Mouse (Mus musculus) forebrain, embryonic 16.5 days (tissue): ENCODE measurements around the gene Scd1. TPM values are rescaled to one million over a fixed set of nuclear protein-coding genes. Genes with fewer than 3 reads are reported as not detected.

Experiments used
- ATAC-seq: fragments of 200-750 bp; cut with Nextera tagmentation; 2 replicates; pipeline ENCODE4 v1.8.0; 2017; ENCODE audit warnings: mild to moderate bottlenecking, moderate library complexity
- H3K27ac ChIP-seq: fragments of 300-500 bp; sonication (generic); 2 replicates; pipeline ENCODE4 v1.5.1; 2014; ENCODE audit warnings: low read length, control low read depth
- H3K27me3 ChIP-seq: fragments of 300-500 bp; sonication (generic); replicated peaks from 2 replicates; pipeline ENCODE4 v1.6.1; 2014; ENCODE audit warnings: low read length; ENCODE audit not compliant: control insufficient read depth, insufficient read depth
- H3K36me3 ChIP-seq: fragments of 300-500 bp; sonication (generic); 2 replicates; pipeline ENCODE4 v1.6.1; 2014; ENCODE audit not compliant: control insufficient read depth, insufficient read depth
- H3K4me1 ChIP-seq: fragments of 300-500 bp; sonication (generic); replicated peaks from 2 replicates; pipeline ENCODE4 v1.6.1; 2014; ENCODE audit warnings: low read length; ENCODE audit not compliant: control insufficient read depth, insufficient read depth
- H3K4me2 ChIP-seq: fragments of 300-500 bp; sonication (generic); 2 replicates; pipeline ENCODE4 v1.6.1; 2014; ENCODE audit warnings: mild to moderate bottlenecking, low read length, control low read depth
- H3K4me3 ChIP-seq: fragments of 300-500 bp; sonication (generic); replicated peaks from 2 replicates; pipeline ENCODE4 v1.5.1; 2014; ENCODE audit warnings: mild to moderate bottlenecking, low read length, control low read depth
- H3K9ac ChIP-seq: fragments of 300-500 bp; sonication (generic); replicated peaks from 2 replicates; pipeline ENCODE4 v1.6.1; 2014; ENCODE audit warnings: low read depth, low read length, control low read depth
- H3K9me3 ChIP-seq: fragments of 300-500 bp; sonication (generic); 2 replicates; pipeline ENCODE4 v1.6.1; 2016; ENCODE audit warnings: low read length; ENCODE audit not compliant: control insufficient read depth
- WGBS: fragments of 180-500 bp; shearing (Covaris S2); extraction: QIAGEN DNeasy Blood & Tissue Kit; methylation state at CpG from one replicate; pipeline ENCODE4 v1.1.7; 2014; 5-methylcytosine and 5-hydroxymethylcytosine counted together
- polyA plus RNA-seq: library from polyadenylated mRNA; unstranded; fragments of >200 nt; fragmentation: Nextera tagmentation; extraction: Ambion mirVana; gene quantifications from 2 replicates; pipeline ENCODE4 v1.2.1, GENCODE M21; 2015

Gene Scd1
- polyA plus RNA-seq, 1 experiment from 2014 or later = 5.0 TPM

DNA sequence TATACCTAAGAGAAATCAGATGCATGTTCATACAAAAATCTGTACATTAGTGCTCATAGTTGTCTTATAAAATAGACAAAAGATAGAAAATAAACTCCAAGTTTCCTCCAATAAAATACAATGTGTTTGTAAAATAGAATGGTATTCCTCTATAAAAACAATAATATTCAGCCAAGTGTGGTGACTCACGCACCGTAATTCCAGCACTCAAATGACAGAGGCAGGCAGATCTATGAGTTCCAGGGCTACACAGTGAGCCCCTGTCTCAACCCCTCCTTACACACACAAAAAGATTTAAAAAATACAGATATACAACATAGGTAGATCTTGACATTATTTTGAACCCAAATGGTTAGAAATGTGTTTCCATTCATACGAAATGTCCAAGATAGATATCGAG is 15.8 kb downstream of the Scd1 start:
- no peak for ATAC-seq
- Histone ChIP-seq H3K9me3 (no peaks in the 10 kb centered on the region), H3K4me1 (0 out of 2 replicates have a peak, but pooled peaks cover 8% of the 10 kb centered on the region), H3K4me2 (no peak overlapping the region), H3K4me3 (no peak overlapping the region), H3K27me3 (no peaks in the 10 kb centered on the region), H3K27ac (no peak overlapping the region), H3K9ac (no peak overlapping the region), H3K36me3 (no peaks in the 10 kb centered on the region)
- 95% methylated on average over 4 of the region's 4 CpGs for WGBS

DNA sequence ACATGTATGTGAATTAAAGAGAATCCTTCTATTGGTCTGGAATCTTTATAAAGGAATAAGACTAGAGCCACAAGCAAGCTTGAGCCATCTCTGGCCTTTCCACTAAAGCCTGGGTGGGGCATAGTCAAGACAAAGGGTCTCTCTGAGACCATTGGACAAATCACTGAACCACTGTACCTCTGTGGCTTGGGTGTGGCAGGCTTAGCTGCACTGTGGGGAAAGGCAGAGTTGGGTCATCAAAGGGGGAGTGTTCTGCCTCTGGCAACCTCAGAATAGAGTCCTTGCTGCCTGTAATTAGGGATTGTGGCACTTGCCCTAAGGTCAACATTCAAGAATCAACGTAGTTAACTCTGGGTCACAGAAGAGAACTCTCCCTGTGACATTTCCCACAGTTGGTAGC is 18.2 kb downstream of the Scd1 start:
- Histone ChIP-seq H3K27me3 (no peaks in the 10 kb centered on the region), H3K4me3 (no peak overlapping the region), H3K36me3 (no peaks in the 10 kb centered on the region), H3K4me2 (no peak overlapping the region), H3K4me1 (0 out of 2 replicates have a peak, but pooled peaks cover 8% of the 10 kb centered on the region), H3K9me3 (no peaks in the 10 kb centered on the region), H3K9ac (no peak overlapping the region), H3K27ac (no peak overlapping the region)
- 9% methylated on average over 1 of the region's 1 CpGs for WGBS
- ATAC-seq = no peak

DNA sequence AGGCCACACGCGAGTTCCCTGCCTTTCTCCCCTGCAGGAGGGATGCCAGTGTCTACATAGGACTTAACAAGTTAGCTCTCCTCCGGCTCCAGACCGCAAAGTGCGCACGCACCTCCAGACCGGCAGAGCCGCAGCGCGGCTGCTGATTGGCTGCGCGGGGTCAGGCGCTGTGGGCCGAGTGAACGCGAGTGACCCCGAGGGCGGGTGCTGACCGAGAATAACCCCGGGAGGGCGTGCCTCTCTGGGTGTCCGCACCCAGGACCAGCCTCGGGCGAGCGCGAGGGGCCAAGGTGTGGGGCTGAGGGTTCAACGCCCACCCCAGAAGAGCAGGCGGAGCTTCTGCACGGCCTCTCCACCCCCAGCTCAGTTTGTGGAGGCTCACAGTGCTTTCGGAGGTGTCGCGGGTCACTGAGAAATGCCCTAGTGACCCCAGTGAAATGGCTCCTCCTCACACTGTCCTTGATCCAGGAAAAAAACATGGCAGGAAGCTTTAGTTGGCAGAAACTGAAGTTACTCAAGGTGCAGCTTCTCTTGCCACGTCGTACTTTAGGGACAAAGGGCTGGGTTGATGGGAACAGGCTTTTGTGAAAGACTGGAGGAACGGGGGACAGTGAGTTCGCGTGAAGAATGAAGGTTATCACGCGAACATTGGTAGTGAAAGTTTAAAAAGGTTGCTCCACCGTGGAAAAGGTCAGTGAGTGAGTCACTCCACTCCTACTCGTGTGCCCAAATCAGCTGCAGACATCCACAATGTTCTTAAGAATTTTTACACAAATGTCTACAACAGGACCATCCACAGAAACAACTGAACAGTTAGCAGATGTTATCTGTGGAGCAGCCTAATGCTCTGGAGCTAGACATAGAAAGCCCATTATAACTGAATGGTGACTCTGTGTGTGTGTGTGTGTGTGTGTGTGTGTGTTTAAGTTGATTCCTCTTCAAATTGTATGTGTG is 18.9 kb downstream of the Scd1 start:
- Histone ChIP-seq H3K4me3 (peak overlapping the region; percentile 55), H3K27me3 (no peaks in the 10 kb centered on the region), H3K27ac (peak overlapping the region; percentile 20), H3K9me3 (no peaks in the 10 kb centered on the region), H3K4me2 (peak overlapping the region; percentile 56), H3K9ac (peak overlapping the region; percentile 75), H3K36me3 (no peaks in the 10 kb centered on the region), H3K4me1 (0 out of 2 replicates have a peak, but pooled peaks cover 8% of the 10 kb centered on the region)
- WGBS = 3% methylated on average over 41 of the region's 41 CpGs
- ATAC-seq = peak; percentile 98

DNA sequence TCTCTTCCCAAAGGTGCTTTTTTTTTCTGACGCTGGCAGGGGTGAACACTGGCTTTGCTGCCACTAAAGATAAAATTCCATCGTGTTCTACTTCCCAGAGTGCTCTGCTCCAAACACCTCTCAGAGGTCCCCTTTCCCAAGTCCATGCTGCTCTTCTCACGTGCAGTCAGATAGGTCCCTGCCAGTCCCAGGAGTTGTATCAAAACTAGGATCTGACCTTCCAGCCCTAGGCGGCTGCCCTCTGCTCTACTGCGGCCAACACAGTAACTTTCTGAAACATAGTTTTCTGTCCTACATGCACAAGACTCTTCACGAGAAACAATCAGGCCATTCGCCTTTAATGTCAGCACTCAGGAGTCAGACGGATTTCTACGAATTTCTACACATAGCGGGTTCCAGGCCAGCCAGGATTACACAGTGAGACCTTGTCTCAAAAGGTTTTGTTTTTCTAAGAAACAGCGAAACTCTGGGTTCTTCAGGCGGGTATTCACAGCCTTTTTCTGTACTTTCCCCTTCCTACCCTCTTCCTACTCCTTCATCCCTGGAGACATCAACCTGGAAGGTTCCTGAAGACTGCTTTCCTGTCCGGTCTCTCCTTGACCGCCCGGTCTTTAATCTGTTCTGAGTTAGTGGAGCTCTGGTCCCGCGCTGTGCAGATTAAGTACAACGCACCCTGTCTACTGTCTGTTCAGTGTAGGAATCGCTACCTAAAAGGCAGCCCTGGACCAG is 19.8 kb downstream of the Scd1 start:
- Histone ChIP-seq H3K27me3 (no peaks in the 10 kb centered on the region), H3K27ac (no peak overlapping the region), H3K36me3 (no peaks in the 10 kb centered on the region), H3K4me3 (peak overlapping the region; percentile 55), H3K9ac (peak overlapping the region; percentile 75), H3K9me3 (no peaks in the 10 kb centered on the region), H3K4me2 (peak overlapping the region; percentile 56), H3K4me1 (0 out of 2 replicates have a peak, but pooled peaks cover 8% of the 10 kb centered on the region)
- WGBS = 31% methylated on average over 19 of the region's 19 CpGs
- ATAC-seq = no peak

DNA sequence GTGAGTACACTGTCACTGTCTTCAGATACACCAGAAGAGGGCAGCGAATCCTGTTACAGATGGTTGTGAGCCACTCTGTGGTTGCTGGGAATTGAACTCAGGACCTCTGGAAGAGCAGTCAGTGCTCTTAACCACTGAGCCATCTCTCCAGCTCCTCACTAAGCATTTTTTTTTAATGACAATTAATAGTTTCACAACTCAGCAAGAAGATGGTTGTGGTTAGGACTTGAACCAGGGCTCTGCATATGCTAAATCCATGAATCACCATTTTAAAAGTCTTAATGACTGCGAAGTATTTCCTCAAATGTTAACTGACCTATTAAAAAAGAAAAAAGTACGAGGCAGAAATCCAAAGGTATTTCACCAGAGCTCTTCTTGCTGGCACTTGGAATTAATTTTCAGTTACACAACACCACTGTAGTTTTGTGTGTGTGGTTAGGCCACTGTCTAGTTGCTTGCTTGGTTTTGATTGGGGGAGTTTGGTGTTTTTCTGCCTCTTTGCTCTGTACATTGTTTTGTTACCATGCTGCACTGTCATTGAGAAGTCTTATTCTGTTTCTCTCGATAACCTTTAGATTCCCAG is 20.5 kb downstream of the Scd1 start:
- 97% methylated on average over 4 of the region's 4 CpGs for WGBS
- no peaks in the 10 kb centered on the region for H3K27me3 ChIP-seq
- no peaks in the 10 kb centered on the region for H3K9me3 ChIP-seq
- no peak overlapping the region for H3K27ac ChIP-seq
- H3K4me3 ChIP-seq = no peak overlapping the region
- H3K36me3 ChIP-seq = no peaks in the 10 kb centered on the region
- H3K4me2 ChIP-seq = no peak overlapping the region
- H3K9ac ChIP-seq = no peak overlapping the region
- H3K4me1 ChIP-seq = 0 out of 2 replicates have a peak, but pooled peaks cover 8% of the 10 kb centered on the region
- ATAC-seq = no peak

DNA sequence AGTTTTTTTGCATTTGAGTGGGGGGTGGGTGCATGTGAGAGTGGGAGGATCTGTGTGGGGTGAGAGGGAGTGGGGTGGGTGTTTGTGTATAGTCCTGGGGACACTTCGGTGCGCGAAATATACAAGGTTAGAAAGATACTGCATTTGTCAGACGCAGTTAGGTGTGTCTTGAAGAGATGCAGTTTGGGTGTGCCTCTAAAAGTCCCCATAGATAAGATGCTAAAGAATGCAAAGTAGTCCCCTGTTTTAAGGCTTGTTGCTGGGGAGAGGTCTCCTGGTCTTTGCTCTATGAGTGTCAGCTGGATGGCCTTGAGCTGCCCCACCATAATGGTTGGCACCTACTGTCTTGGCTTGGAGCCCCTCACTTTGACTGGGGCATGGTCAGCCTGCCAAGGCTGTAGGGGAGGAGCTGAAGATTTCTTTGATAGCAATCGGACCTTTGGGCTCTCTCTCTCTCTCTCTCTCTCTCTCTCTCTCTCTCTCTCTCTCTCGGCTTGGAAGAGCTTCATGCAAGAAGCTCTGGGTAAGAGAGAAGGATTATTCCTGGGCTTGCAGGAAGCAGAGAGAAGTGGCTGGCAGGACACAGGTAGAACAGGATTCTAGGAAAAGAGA is 21.7 kb downstream of the Scd1 start:
- Histone ChIP-seq H3K4me1 (0 out of 2 replicates have a peak, but pooled peaks cover 8% of the 10 kb centered on the region), H3K9me3 (no peaks in the 10 kb centered on the region), H3K36me3 (no peaks in the 10 kb centered on the region), H3K27ac (no peak overlapping the region), H3K4me2 (no peak overlapping the region), H3K4me3 (no peak overlapping the region), H3K9ac (no peak overlapping the region), H3K27me3 (no peaks in the 10 kb centered on the region)
- no peak for ATAC-seq
- 81% methylated on average over 6 of the region's 6 CpGs for WGBS

DNA sequence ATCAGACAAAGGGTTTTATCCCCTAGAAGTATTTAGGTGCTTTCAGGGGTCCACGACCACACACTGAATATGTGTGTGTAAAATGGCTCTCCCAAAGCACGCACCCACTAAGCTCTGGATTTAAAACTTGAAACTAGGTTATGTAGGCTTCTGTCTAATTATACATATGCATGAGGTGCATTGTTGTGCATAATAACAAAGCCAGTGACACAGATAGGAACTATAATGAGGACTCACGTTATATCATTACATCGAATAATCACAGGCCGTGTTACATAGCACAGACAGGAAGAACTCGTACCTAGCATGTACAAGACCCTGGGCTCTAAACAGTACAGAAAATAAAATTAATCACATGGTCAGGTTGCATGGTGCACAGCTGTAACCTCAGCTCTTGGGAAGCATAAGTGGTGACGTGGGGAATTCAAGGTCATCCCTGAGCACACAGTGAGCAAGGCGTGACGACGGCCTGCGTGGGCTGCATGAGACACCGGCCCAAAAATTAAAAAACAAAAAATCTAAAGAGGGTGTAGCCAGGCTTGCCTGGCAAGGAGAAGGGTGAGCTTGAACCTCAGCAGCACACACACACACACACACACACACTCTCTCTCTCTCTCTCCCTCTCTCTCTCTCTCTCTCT is 24.9 kb downstream of the Scd1 start:
- WGBS = 73% methylated on average over 12 of the region's 12 CpGs
- no peak overlapping the region for H3K9ac ChIP-seq
- no peak overlapping the region for H3K4me3 ChIP-seq
- no peak overlapping the region for H3K4me2 ChIP-seq
- no peaks in the 10 kb centered on the region for H3K27me3 ChIP-seq
- no peaks in the 10 kb centered on the region for H3K36me3 ChIP-seq
- ATAC-seq = no peak
- no peaks in the 10 kb centered on the region for H3K9me3 ChIP-seq
- no peak overlapping the region for H3K27ac ChIP-seq
- no peaks in the 10 kb centered on the region for H3K4me1 ChIP-seq

DNA sequence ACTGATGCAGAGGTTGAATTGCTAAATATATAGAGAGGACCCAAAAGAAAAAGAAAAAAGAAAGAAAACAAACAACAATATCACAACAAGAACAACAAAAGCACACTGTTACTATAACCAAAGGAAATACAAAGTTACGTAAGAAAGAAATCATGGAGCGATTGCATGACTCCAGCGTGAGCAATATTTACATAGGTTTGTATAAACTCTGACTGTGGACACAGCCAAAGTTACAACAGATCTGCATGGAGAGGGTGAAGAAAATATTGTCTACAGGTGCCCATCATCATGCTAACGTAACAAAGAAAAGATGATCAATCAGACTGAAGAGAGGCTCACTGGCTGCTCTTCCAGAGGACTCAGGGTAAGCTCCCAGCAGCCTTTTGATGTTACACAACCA is 27.6 kb downstream of the Scd1 start:
- no peak overlapping the region for H3K4me2 ChIP-seq
- H3K9ac ChIP-seq = no peak overlapping the region
- no peaks in the 10 kb centered on the region for H3K27me3 ChIP-seq
- no peaks in the 10 kb centered on the region for H3K4me1 ChIP-seq
- H3K27ac ChIP-seq = no peak overlapping the region
- WGBS = 95% methylated on average over 4 of the region's 4 CpGs
- no peaks in the 10 kb centered on the region for H3K9me3 ChIP-seq
- no peak overlapping the region for H3K4me3 ChIP-seq
- H3K36me3 ChIP-seq = no peaks in the 10 kb centered on the region
- ATAC-seq = no peak
